Mouse (Mus musculus) layer of hippocampus, postnatal 14 days (tissue): ENCODE measurements around the gene Otx2. TPM values are rescaled to one million over a fixed set of nuclear protein-coding genes. Genes with fewer than 3 reads are reported as not detected.

Source experiments
- DNase-seq, 2 experiments: peaks; one replicate each; pipeline ENCODE4 v3.0.0; 2021 to 2022; ENCODE audit warnings: low spot score in 2 of 2, mixed read lengths in 1 of 2
- long read RNA-seq, 2 experiments: library from polyadenylated mRNA; stranded (forward); transcript quantifications; one replicate each; pipeline ENCODE4 v2.0.0; 2021
- total RNA-seq, 2 experiments: library from RNA; stranded (reverse); gene quantifications; 2 replicates each; pipeline ENCODE4 v1.2.3; 2021

The Otx2 gene
- 10 to 100 TPM in 1 of 2 experiments, 1 to 10 TPM in 1; 2.8 to 10.2 TPM for total RNA-seq
- long read RNA-seq, experiment 1, partial matches to known transcripts = 0 of 1 reads
- long read RNA-seq, experiment 1, other reads (novel, unspliced or antisense) = 0 of 1 reads
- long read RNA-seq, experiment 2, partial matches to known transcripts = 2 of 9 reads
- long read RNA-seq, experiment 2, other reads (novel, unspliced or antisense) = 1 of 9 reads

DNA sequence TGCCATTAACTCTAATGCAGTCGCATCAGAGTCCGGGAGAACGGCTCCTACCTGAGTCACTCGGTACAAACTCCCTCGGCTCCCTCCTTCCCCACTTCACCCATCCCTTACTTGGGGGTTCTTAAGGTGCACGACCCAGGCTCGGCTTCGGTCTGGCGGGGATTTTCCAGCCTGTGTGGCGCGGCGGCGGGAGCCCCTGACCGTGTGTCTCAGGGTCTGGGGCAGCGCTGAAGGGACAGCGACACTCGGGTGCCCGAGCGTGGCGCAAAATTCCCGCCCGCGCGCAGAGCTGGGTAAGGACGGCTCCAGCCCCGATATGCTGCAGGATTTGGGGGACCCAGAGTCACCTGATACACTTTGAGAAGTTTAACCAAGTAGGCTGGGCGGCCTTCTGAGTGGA is at the start of gene Otx2:
Gene Otx2 (minus strand): TSS at position 279 of the 400 bp plus-strand sequence.
- no peak for DNase-seq

DNA sequence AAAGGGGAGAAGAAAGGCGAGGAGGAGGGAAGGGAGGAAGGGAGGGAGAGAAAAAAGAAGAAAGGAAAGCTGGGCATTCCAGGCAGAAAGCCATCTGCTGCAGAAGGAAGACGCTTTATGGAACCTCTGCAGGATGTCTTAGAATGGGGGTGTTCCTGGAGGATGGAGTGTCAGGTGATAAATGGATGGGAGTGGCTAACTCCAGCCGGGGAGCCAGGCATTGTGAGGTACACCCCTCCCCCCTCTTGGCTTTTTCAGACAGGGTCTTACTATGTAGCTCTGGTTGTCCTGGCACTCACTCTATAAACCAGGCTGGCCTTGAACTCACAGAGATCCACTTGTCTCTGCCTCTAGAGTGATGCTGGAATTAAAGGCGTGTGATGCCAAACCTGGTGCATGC is 49.1 kb upstream of the Otx2 start:
- no peak for DNase-seq

DNA sequence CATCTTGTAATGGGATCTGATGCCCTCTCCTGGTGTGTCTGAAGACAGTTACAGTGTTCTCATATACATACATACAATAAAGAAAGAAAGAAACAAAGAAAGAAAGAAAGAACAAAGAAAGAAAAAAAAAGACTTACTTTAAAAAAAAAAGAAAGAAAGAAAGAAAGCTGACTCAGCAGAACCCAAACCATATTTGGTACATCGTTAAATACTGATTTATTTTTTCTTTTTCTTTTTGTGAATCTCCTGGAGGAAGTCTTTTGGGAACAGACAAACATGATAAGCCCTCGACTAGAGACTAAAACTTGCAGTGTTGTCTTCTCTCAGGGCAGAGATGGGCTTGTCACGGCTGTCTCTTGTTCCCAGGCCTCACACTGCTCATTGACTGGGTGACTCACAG is 45.7 kb upstream of the Otx2 start:
- no peak for DNase-seq

DNA sequence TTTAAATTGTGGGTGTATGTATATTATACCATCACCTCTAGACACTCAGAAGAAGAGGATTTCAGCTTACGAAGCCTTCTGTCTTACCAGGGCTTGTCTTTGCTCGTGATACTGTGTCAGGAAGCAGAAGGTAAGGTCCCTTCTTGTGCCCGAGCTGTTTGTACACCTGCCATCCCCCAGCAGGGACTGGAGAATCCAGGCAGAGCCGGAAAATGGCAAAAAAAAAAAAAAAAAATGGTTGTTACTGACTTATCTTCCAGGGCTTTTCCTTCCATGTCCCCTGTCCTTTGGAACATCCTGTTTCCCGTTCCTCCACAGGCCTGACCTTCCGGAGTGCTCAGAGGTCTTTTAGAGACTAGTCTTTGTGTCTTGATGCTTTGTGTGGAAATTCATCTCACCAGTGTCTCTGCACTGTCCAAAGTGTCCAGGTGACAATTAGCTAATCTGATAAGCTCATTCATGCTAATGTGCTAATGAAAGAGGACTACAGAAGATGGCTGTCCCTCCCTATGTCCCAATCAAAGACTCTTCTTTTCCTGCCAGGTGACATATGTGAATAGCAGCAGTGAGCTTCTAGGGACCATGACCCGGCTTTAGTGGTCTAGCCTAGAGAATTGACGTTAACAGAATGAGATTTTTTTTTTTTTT is 44.1 kb upstream of the Otx2 start:
- no peak for DNase-seq

DNA sequence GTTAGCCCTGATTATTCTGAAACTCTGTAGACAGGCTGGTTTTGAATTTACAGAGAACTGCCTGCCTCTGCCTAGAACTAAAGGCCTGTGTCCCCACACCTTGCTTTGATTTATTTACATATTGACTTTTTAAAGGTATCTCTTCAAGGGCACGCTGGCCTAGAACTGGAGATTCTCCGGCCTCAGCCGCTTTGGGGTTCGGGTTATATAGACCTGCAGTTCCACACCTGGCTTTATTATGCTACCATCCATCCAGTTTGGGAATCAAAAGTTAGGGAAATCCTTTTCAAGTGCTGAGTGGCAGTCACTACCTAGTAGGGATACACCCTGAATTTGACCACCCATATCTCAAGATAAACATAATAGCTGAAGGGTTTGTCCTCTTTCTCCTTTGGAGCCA is 42.8 kb upstream of the Otx2 start:
- no peak for DNase-seq

DNA sequence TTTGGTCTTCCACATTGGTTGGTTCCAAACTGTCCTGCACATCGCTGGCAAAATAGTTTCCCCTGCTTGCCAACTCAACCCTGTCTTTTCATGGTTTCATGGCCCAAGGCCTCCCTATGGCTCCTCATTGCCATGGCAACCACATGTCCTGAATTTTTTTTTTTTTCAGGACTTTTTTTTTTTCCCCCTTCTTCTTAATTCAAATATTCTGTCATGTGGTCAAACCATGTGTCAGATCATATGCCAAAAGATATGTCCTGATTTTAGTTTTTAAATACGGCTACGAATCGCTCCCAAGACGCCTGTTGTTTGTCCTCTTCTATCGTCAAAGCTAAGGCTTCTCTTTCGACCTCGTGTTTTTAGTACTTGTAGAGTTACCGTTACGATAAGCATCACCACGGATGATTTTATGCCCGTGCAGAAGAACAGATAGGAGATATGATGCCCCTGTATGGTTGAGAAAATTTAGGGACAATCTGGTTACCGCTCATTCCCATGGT is 37.3 kb upstream of the Otx2 start:
- no peak for DNase-seq

DNA sequence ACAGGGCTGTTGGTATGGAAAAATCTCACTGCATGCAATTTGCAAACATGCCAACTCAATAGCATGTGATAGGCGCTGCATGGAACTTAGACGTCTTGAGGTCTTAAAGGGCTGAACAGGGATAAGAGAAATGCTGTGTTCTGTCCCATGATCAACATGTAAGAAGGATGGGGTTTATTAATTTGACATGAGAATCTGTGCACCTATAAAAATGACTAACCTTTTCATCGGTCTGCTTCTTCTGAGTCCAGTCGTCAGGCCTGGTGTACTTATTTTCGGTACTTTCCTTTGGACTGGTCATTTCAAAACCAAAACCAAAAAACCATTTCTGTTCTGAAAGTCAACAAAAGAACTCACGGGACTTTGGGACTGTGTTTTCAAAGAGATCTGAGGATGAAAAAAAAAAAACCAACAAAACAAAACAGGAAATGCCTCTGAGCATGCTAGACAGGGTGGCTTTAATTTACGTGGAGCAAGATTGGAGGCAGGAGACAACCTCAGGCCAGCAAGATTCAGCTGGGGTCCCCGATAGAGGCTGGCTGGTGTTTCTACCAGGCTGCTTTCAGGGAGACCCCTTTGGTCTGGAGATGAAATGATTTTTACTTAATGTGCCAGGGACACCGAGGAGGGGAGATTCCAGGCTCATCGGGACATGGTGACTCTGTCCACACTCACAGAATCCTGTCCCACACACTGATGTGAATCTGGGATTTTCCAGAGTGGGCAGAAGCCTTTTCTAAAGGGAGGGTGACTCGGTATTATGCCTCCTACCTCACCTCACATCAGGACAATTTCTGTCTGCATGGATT is 36.6 kb upstream of the Otx2 start:
- DNase-seq = no peak

DNA sequence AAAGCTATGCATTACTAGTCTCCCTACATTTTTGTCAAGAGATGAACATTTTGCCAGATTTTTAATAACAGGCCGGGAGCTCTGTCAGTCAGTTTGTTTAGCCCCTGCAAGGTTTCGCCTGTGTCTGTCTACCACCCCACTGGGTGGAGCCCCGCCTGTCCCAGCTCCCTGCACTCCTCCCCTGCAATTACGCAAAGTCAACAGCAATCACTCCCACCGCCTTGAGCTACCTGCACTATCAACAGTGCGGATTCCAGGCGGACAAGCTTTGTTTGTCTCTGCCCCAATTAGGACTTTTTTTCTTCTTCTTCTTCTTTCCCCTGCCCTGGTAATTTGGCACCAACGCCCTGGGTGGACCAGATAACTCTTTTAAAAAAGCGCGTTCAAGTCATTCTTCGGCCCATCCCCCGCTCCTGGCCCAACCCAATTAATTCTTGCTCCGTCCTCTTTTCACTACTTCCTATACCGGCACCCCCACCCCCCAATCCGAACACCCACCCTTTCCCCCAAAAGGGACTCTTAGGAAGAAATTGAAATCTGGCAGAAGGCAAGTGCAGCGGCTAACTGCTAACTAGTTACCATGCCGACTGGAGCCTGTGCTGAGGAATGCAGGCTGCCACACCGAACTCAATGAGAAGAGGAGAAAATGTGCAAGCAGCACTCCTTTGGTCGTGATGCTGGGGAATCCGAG is 35.9 kb upstream of the Otx2 start:
- DNase-seq = peak; percentile 33 to 37

DNA sequence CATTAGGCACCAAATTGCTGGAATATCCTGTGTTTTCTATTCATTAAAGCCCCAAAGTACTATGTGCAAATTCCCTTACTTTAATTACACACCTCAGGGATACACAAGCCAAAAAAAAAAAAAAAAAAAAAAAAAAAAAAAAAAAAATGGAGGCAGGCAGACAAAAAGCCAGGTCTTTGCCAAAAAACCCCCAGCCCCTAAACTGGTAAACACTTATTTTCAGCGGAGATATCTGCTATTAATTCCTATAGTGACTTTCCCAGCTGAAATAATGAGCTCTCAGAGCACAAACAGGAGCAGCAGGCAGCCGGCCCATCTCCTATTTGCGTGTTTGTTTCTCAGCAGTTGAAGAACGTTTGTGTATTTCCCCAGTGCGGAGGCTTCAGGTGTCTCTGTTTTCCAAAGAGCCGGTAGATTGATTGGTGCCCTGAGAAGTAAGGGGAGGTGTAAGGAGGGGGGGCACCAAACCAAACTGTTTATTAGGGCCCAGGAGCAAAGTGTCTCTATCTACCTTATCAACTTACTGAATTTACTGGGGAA is 34.3 kb upstream of the Otx2 start:
- no peak for DNase-seq

DNA sequence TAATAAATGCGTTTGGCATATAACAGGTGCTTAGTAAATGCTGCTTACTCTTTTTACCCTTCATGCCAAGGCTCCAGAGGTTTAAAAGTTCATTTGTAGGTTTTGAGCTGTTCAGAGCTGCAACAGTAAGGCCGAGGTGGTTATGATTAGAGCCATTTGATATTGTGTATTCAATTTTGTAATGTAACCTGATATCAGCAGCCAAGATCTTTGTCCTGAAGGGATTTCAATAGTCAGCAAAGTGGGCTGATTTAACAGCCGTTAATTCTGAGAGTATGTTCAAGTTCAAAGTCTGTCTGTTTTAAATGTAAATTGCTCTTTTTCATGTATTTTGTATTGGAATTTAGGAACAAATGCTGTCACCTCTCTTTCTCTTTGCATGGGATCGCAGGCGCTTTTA is 33.8 kb upstream of the Otx2 start:
- no peak for DNase-seq

DNA sequence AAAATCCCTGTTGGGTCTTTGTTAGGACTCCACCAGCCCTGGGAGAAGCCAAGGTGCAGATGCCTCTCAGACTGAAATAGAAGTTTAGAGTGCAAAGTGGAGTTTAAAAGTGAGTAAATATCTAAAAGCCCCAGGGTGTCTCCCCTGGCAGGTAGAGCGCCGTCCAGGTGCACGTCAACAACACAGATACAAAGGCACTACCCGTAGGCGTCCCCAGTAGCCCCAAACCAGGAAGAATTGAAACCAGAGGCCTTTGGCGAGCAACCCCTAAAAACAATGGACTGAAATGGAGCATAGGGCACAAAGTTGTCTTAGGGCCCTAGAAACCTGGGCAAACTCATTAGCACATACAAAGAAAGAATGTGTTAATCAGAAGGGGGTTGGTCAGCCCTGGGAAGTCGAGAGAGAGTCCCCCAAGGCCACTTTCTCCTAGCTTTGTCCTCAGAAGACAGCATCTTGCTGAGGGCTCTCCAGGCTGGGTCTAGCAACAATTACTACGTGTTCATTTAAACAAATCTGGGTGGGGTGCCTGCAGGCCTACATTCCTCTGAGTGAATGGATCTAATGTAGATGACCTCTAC is 27.3 kb upstream of the Otx2 start:
- no peak for DNase-seq

DNA sequence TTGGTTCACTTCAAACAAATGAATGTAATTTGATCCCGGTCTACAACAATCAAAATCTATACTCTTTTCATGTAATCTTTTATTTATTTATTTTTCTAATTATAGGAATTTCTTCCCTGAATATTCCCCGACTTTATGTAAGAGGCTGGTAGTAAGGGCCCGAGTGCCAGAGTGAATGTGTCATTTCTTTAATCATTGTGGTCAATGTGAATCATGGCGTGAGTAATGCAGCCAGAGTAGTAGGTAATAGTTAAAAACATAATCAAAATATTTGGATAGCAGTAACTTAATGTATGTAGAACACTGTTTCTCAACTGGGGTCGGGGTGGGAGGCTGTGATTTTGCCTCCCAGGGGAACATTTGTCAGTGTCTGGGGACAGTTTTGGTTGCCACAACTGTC is 6.0 kb upstream of the Otx2 start:
- DNase-seq = no peak

DNA sequence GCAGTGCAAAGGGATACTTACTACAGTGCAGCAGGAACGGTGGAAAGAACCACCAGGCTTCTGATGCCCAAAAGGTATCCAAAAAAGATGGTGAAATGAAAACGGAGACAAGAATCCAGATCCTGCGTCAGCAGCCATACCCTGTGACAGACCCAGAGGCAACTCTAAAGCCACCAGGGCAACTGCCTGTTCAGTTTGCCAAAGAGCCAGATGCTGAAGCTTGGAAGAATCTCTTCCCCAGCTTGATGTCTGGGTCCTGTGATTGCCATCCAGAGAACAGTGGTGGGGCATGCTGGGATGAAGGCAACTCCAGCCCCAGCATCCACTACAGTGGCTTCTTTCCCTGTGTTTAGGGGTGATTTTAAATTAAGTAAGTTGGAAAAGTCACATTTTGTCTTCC is 5.1 kb upstream of the Otx2 start:
- DNase-seq = no peak

DNA sequence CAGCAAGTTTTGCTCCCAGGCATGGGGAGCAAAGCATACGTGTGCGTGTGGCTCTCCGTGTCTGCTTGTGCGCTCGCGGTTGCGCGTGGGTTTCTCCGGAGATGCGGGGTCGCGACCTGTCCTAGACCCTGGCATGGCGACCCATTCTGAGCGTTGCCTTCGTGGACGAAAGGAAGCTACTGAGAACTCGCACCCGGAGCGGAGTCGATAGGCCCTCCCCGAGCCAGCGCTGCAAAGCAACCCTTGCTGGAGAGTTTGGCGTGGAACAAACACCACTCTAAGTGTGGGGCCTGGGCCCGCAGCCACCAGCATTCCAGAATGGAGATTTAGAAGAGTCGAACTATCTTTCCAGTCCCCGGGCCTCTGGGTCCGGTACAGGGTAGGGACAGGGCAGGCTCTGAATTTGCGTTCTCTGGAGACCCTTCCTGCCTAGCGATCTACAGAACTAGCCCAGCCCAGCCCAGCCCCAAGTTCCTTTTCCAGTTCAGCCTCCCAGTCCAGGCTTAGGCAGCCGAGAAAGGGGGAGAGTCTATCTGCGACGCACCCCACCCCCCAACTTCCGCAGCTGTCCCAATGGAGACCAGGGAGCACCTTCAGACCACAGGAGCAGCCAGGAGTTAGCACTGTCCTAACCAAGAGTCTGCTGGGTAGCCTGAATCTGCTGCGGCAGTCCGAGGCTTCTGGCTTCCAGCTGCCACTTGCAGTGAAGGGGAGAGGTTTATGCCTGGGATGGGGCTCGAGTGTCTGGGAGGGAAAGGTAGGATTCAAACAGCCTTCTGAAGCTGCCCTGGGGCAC is 615 bp upstream of the Otx2 start:
- no peak for DNase-seq

DNA sequence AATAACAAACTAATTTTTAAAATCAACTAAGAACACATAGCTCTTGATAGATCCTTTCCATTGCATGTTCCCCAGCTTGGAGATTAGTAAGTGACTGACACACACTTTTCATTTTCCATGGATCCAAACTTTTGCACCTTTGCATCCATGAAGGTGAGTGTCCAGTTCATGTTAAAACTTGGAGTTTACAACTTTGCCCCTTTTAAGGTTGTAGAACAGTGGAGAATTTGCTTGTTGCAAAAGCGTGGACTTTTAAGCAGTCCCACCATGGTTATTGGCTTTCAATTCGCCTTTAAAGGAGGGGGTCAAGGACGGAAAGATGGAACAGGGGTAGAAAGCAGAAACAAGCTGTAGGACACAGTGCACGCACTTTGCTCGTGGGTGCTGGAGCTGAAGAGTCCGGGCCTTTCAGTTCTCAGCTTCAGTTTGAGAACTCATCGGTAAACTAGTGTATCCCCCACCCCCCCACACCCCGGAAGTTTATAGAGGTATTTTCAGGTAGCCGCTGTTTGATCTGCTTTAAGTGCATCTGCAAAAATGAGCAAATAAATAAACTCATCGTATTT is 925 bp downstream of the Otx2 start:
- DNase-seq = no peak

DNA sequence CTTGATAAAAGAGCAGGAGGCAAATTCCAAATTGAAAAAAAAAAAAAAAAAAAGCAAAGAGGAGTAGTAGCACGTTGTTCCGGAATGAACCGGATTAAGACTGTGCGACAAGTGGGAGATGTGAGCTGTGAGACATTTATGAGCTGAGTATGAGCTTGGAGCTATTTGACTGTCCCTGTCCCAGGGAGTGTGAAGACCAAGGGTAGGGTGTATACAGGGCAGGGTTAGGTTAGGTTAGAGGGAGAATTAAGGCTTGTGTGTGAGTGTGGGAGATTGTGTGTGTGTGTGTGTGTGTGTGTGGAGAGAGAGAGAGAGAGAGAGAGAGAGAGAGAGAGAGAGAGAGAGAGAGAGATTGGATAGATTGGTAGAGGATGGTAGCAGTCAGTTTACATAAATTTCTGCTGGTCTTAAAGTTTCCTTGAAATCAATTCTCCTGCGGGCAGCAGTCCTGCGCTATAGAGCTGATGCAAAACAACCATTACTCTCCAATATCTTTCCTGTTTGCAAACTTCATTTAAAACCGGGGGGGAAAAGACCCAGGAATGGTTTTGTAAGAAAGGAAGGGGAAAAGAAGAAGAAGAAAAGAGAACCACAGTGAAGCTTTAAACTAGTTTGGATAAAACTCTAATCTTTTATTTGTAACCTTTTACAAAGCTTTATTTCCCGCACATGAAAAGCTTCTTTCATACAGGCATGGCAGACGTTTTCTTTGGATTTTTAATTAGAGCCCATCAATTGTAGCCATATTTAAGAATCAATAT is 2.0 kb downstream of the Otx2 start:
- DNase-seq = no peak

DNA sequence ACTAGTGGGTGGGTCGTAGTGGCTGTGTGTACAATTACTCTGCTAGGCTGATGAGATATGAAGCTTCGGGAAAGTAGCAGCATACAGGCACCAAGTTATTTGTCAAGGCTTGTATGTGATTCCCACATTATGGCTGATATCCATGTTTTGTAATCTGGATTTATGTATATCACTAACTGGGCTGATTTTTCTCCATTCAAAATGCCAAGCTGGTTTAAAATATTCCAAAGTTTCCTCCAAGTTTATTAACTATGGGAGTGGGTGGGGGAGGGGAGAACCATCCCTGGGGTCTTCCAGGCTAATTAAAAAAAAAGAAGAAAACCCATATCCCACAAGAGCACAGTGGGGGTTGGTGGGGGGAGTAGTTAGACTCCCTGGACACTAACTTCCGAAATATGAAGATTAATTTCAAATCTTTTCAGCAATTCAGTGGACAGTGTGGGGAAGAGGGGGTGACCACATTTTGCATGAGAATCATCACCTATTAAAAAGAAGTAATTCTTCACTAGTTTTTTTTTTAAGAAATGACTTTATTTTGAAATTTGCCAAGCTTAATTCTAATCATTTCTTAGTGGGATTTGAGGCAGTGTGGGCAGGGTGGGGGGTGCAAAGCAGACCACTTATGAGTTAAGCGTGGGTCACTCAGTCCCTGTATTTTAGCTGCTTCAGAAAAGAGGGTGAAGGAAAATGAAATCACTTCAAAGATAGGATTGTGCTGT is 2.7 kb downstream of the Otx2 start:
- no peak for DNase-seq

DNA sequence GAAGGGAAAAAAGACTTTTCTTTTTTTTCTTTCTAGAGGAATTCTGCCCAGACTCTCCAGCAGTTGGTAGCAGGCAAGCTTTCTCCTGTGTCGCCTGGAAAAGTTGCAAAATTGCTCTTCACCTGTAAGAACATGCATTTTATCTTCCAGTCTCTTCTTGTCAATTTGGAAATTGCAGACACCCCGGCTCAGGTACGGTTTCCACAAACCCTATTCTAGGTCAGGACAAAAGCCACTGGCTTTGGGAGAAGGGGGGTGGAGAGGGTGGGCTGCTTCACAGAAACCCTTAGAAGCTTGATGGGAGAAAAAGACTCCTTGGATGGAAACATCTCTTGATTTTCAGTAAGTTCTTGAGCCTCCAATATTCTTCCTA is 3.4 kb downstream of the Otx2 start:
- no peak for DNase-seq
